Mouse (Mus musculus) layer of hippocampus, adult 8-10 months (tissue): Measurements from ENCODE around the gene Olfr220. TPM values are rescaled to one million over a fixed set of nuclear protein-coding genes. Genes with fewer than 3 reads are reported as not detected.

Experiments
- DNase-seq, 2 experiments: peaks; one replicate each; pipeline ENCODE4 v3.0.0; 2022; ENCODE audit warnings: low spot score in 2 of 2
- total RNA-seq, 4 experiments: library from RNA; stranded (reverse); gene quantifications; 2 replicates each; pipeline ENCODE4 v1.2.4; 2022

The Olfr220 gene
- not detected for total RNA-seq

- DNase-seq = no peak
These were observed at the start of gene Olfr220 for GRCm38 (mm10) chr1:174441782-174442181. TSS of gene Olfr220 (plus strand) at chr1:174442082.

- no peak for DNase-seq
These were observed 18.9 kb upstream of the Olfr220 start for GRCm38 (mm10) chr1:174422959-174423358.

GRCm38 (mm10) chr1:174423764-174424163 lies 18.1 kb upstream of the Olfr220 start, which contains the start of gene Olfr414:
TSS of gene Olfr414 (plus strand) at chr1:174424064.
- DNase-seq = no peak

GRCm38 (mm10) chr1:174426180-174426986 lies 15.5 kb upstream of the Olfr220 start:
- DNase-seq = no peak

DNA sequence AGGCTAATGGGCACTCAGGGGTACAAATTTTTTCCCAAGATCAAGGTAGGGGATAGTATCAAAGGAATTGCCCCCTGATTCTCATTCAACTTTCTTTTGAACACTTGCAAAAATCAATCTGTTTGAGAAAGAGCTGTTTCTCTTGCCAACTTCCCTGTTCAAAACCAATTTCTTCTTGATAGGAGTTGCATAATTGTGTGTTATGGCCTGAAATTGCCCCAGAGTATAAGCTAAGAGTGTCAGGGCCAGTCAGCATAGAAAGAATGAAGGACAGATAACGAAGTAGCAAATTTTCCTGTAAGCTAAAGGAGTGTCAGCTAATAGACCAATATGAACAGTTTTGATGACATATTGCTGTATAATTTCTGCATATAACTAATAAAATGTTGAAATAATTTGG lies 14.5 kb upstream of the Olfr220 start:
- DNase-seq = no peak

DNA sequence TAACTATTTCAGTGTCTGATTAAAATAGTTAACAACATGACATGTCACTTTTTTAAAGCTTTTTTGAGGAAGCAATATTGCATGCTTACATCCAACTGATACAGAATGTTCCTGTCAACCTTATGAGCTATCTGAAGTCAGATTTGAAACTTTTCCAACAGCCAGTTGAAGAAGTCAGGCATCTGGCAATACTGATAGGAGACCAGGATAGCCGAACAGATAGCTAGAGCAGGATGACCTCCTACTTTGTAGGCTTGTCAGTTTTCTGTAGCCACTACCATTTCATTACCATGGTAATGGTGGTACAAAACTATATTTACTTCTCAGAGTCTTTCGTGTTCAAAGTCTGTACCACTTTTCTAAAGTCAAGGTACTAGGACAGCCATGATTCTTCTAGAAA lies 13.5 kb upstream of the Olfr220 start:
- no peak for DNase-seq

DNA sequence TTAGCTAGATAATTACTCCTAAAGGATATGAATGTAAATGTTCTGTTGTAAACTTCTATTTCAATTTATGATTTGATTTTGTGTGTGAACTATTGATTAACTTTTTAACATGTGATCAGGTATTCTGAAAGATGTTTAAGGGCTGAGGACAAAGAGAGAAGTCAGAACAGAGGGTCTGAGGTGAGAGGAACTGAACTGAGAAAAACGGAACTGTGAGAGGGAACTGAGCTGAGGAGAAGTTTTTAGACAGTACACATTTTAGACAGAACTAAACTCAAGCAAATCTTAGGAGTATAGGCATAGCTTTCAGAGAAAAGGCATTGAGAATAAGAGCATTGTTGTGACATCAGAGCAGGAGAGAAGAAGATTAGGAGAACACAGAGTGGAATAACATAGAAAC lies 7.8 kb upstream of the Olfr220 start:
- DNase-seq = no peak

DNA sequence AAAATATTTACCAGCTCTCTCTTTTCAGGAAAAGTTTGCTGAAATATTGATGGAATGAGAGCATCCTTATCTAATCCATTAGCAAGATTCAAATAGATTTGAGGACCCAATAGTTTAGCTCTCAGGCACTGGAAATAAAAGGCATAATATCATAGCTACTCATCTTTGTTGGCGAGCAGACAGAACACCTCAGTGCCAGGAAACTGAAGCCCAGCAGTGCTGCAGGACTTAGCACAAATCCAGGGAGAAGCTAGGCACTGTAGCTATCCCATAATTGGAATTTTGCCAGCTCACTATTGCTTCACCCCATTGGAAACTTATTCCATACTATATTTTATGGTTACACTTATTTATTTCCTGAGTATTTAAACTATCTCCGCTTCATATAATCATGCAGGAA lies 13.2 kb downstream of the Olfr220 start:
- DNase-seq = no peak

GRCm38 (mm10) chr1:174465385-174465784 lies 23.5 kb downstream of the Olfr220 start:
- no peak for DNase-seq

GRCm38 (mm10) chr1:174466240-174466639 lies 24.4 kb downstream of the Olfr220 start:
- no peak for DNase-seq

GRCm38 (mm10) chr1:174469736-174470135 lies 27.9 kb downstream of the Olfr220 start:
- peak; percentile 38 to 40 for DNase-seq

DNA sequence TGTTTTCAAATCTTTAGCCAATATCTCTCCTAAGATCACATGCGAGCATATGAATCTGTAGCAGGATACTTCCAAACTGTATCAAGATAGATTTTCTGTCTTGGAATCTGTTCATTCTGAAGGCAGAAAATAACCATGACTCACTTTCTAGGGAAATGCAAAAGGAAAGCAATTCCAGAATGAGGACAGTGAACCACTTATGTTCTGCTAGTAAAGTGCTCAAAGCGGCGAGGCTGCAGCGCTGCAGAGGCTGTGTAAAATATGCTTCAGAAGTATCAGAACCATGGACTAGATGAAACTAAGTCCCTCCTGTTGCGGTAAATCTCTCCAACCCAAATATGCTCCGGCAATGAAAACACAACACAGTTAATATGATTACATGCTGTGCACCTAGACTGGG lies 40.7 kb downstream of the Olfr220 start:
- no peak for DNase-seq

DNA sequence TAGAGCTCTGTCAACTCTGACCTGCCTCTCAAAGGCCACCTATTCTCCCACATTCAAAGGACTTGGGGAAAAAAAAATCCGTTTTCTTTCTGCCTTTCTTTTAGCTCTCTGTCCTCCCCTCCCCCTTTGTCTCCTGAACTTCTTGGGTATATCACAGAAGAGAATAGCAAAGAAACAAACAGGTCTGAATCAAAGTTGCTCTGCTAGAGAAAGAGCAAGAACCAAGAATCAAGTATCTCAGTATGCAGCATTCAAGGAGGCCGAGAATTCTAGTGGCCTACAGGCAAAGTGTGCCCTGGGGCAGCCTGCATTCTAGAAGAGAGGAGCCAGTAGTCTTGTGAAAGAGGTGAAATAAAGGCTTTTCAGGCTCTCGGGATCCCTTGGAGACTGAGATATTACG lies 58.2 kb downstream of the Olfr220 start:
- no peak for DNase-seq

Other genes with a start within 250 kb of the Olfr220 start
- not detected for gene Olfr419, start 190.0 kb upstream of the Olfr220 start, total RNA-seq
- not detected for gene Mptx1, start 111.6 kb upstream of the Olfr220 start, total RNA-seq
- not detected for gene Olfr417, start 77.0 kb upstream of the Olfr220 start, total RNA-seq
- not detected for gene Olfr248, start 51.0 kb upstream of the Olfr220 start, total RNA-seq
- not detected for gene Olfr414, start 18.0 kb upstream of the Olfr220 start, total RNA-seq
- 10 to 100 TPM; 61.3 to 99.4 (median 76.7) TPM for gene Fmn2, start 59.7 kb downstream of the Olfr220 start, total RNA-seq